Mouse (Mus musculus): ENCODE measurements around the gene Hsd17b2. TPM values are rescaled to one million over a fixed set of nuclear protein-coding genes. Genes with fewer than 3 reads are reported as not detected.

Hsd17b2 gene
- polyA plus RNA-seq, 1 experiment, result not detected

- WGBS, result 79% methylated on average over 3 of the region's 3 CpGs
- Histone ChIP-seq H3K27me3 (ENCODE audit: control insufficient read depth, insufficient read depth, low read length) (no peaks in the 10 kb centered on the region), H3K4me3 (ENCODE audit: extremely low read depth, insufficient read depth, insufficient read length) (no peak overlapping the region), H3K27ac (ENCODE audit: insufficient read depth, low read length) (no peak overlapping the region), H3K36me3 (ENCODE audit: control insufficient read depth, insufficient read depth, low read length) (no peaks in the 10 kb centered on the region), H3K4me1 (ENCODE audit: control insufficient read depth, insufficient read depth, insufficient read length) (no peaks in the 10 kb centered on the region; the same call in 1 of the 2 replicates)
- no peak for DNase-seq (ENCODE audit: low read depth in 1 of 2, low spot score in 2 of 2)
- TF ChIP-seq POLR2A (IDR thresholded peaks at IDR 0.05; ENCODE audit: low read depth, low read length) (no peak), CTCF (IDR thresholded peaks at IDR 0.05; ENCODE audit: extremely low read depth, insufficient read depth, insufficient read length, insufficient replicate concordance) (no peak)
Measured at GRCm38 (mm10) chr8:117672558-117672957, 29.1 kb upstream of the Hsd17b2 start.

GRCm38 (mm10) chr8:117673430-117673830 lies 28.3 kb upstream of the Hsd17b2 start, which contains the start of gene Sdr42e1:
Sdr42e1 (minus strand) TSS chr8:117673689.
- H3K36me3 ChIP-seq (ENCODE audit: control insufficient read depth, insufficient read depth, low read length), result no peaks in the 10 kb centered on the region
- DNase-seq (ENCODE audit: low read depth in 1 of 2, low spot score in 2 of 2), result peak; percentile 47 to 67
- no peaks in the 10 kb centered on the region; the same call in 1 of the 2 replicates for H3K4me1 ChIP-seq (ENCODE audit: control insufficient read depth, insufficient read depth, insufficient read length)
- no peak within 1 kb of the TSS for H3K27ac ChIP-seq (ENCODE audit: insufficient read depth, low read length)
- no peaks in the 10 kb centered on the region for H3K27me3 ChIP-seq (ENCODE audit: control insufficient read depth, insufficient read depth, low read length)
- no peak for TF ChIP-seq POLR2A (IDR thresholded peaks at IDR 0.05; ENCODE audit: low read depth, low read length)
- no peak for TF ChIP-seq CTCF (IDR thresholded peaks at IDR 0.05; ENCODE audit: extremely low read depth, insufficient read depth, insufficient read length, insufficient replicate concordance)
- H3K4me3 ChIP-seq (ENCODE audit: extremely low read depth, insufficient read depth, insufficient read length), result peak within 1 kb of the TSS; percentile 72
- 8% methylated on average over 17 of the region's 17 CpGs for WGBS

- WGBS, result 77% methylated on average over 5 of the region's 5 CpGs
- Histone ChIP-seq H3K4me1 (ENCODE audit: control insufficient read depth, insufficient read depth, insufficient read length) (no peaks in the 10 kb centered on the region; the same call in 1 of the 2 replicates), H3K27ac (ENCODE audit: insufficient read depth, low read length) (no peak overlapping the region), H3K36me3 (ENCODE audit: control insufficient read depth, insufficient read depth, low read length) (no peaks in the 10 kb centered on the region), H3K27me3 (ENCODE audit: control insufficient read depth, insufficient read depth, low read length) (no peaks in the 10 kb centered on the region), H3K4me3 (ENCODE audit: extremely low read depth, insufficient read depth, insufficient read length) (no peak overlapping the region)
- no peak for DNase-seq (ENCODE audit: low read depth in 1 of 2, low spot score in 2 of 2)
- TF ChIP-seq CTCF (IDR thresholded peaks at IDR 0.05; ENCODE audit: extremely low read depth, insufficient read depth, insufficient read length, insufficient replicate concordance) (no peak), POLR2A (IDR thresholded peaks at IDR 0.05; ENCODE audit: low read depth, low read length) (no peak)
Measured at GRCm38 (mm10) chr8:117675171-117675570, 26.5 kb upstream of the Hsd17b2 start.

- no peak for DNase-seq (ENCODE audit: low read depth in 1 of 2, low spot score in 2 of 2)
- Histone ChIP-seq H3K27ac (ENCODE audit: insufficient read depth, low read length) (no peak overlapping the region), H3K4me3 (ENCODE audit: extremely low read depth, insufficient read depth, insufficient read length) (no peak overlapping the region)
Measured at GRCm38 (mm10) chr8:117676460-117676859, 25.2 kb upstream of the Hsd17b2 start.

GRCm38 (mm10) chr8:117677011-117677410 lies 24.7 kb upstream of the Hsd17b2 start:
- Histone ChIP-seq H3K27me3 (ENCODE audit: control insufficient read depth, insufficient read depth, low read length) (no peaks in the 10 kb centered on the region), H3K4me1 (ENCODE audit: control insufficient read depth, insufficient read depth, insufficient read length) (no peaks in the 10 kb centered on the region; the same call in 1 of the 2 replicates), H3K36me3 (ENCODE audit: control insufficient read depth, insufficient read depth, low read length) (no peaks in the 10 kb centered on the region), H3K27ac (ENCODE audit: insufficient read depth, low read length) (no peak overlapping the region), H3K4me3 (ENCODE audit: extremely low read depth, insufficient read depth, insufficient read length) (no peak overlapping the region)
- 78% methylated on average over 8 of the region's 8 CpGs for WGBS
- DNase-seq (ENCODE audit: low read depth in 1 of 2, low spot score in 2 of 2), result no peak
- TF ChIP-seq POLR2A (IDR thresholded peaks at IDR 0.05; ENCODE audit: low read depth, low read length), result no peak
- no peak for TF ChIP-seq CTCF (IDR thresholded peaks at IDR 0.05; ENCODE audit: extremely low read depth, insufficient read depth, insufficient read length, insufficient replicate concordance)

More at GRCm38 (mm10) chr8:117676460-117676859, 25.2 kb upstream of the Hsd17b2 start:
- Histone ChIP-seq H3K27me3 (ENCODE audit: control insufficient read depth, insufficient read depth, low read length) (no peaks in the 10 kb centered on the region), H3K36me3 (ENCODE audit: control insufficient read depth, insufficient read depth, low read length) (no peaks in the 10 kb centered on the region), H3K4me1 (ENCODE audit: control insufficient read depth, insufficient read depth, insufficient read length) (no peaks in the 10 kb centered on the region; the same call in 1 of the 2 replicates)
- no peak for TF ChIP-seq POLR2A (IDR thresholded peaks at IDR 0.05; ENCODE audit: low read depth, low read length)
- no peak for TF ChIP-seq CTCF (IDR thresholded peaks at IDR 0.05; ENCODE audit: extremely low read depth, insufficient read depth, insufficient read length, insufficient replicate concordance)
- WGBS, result 87% methylated on average over 9 of the region's 9 CpGs

GRCm38 (mm10) chr8:117678650-117679049 lies 23.1 kb upstream of the Hsd17b2 start:
- H3K4me1 ChIP-seq (ENCODE audit: control insufficient read depth, insufficient read depth, insufficient read length), result no peaks in the 10 kb centered on the region; the same call in 1 of the 2 replicates
- 80% methylated on average over 4 of the region's 4 CpGs for WGBS
- no peak overlapping the region for H3K27ac ChIP-seq (ENCODE audit: insufficient read depth, low read length)
- no peak for DNase-seq (ENCODE audit: low read depth in 1 of 2, low spot score in 2 of 2)
- no peaks in the 10 kb centered on the region for H3K27me3 ChIP-seq (ENCODE audit: control insufficient read depth, insufficient read depth, low read length)
- H3K4me3 ChIP-seq (ENCODE audit: extremely low read depth, insufficient read depth, insufficient read length), result no peak overlapping the region
- no peak for TF ChIP-seq POLR2A (IDR thresholded peaks at IDR 0.05; ENCODE audit: low read depth, low read length)
- no peaks in the 10 kb centered on the region for H3K36me3 ChIP-seq (ENCODE audit: control insufficient read depth, insufficient read depth, low read length)

- 72% methylated on average over 10 of the region's 10 CpGs for WGBS
- no peak for TF ChIP-seq CTCF (IDR thresholded peaks at IDR 0.05; ENCODE audit: extremely low read depth, insufficient read depth, insufficient read length, insufficient replicate concordance)
- no peak for TF ChIP-seq POLR2A (IDR thresholded peaks at IDR 0.05; ENCODE audit: low read depth, low read length)
- no peak for DNase-seq (ENCODE audit: low read depth in 1 of 2, low spot score in 2 of 2)
- no peak overlapping the region for H3K4me3 ChIP-seq (ENCODE audit: extremely low read depth, insufficient read depth, insufficient read length)
- H3K27ac ChIP-seq (ENCODE audit: insufficient read depth, low read length), result no peak overlapping the region
- H3K27me3 ChIP-seq (ENCODE audit: control insufficient read depth, insufficient read depth, low read length), result no peaks in the 10 kb centered on the region
- no peaks in the 10 kb centered on the region for H3K4me1 ChIP-seq (ENCODE audit: control insufficient read depth, insufficient read depth, insufficient read length)
- no peaks in the 10 kb centered on the region for H3K36me3 ChIP-seq (ENCODE audit: control insufficient read depth, insufficient read depth, low read length)
Measured at GRCm38 (mm10) chr8:117683925-117684472, 17.7 kb upstream of the Hsd17b2 start.
